Mouse (Mus musculus): Measurements from ENCODE around the gene Immp2l.

Gene Immp2l

DNA sequence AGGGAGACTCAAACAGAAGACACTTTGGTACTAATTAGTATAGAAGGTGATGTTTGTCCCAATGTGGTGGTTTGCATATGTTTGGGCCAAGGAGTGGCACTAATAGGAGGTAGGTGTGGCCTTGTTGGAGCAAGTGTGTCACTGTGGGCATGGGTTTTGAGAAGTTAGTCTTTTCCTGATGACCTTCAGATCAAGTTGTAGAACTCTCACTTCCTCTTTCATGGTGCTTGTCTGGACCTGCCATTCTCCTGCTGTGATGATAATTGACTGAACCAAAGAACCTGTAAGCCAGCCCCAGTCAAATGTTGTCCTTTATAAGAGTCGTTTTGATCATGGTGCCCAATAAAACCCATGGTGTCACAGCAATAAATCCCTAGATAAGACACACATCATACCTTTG is 967.5 kb downstream of the Immp2l start:
- DNase-seq (ENCODE audit: low read depth, low spot score) = no peak
